Mouse (Mus musculus) frontal cortex, adult 2 months (tissue): ENCODE measurements around the gene Cst6. TPM values are rescaled to one million over a fixed set of nuclear protein-coding genes. Genes with fewer than 3 reads are reported as not detected.
A peak's percentile ranks its signal among the peaks of the same experiment; 100 is the strongest.
"Not testable (repeated sequence)": the region's sequence is repeated elsewhere in the genome, so short reads cannot be mapped to it uniquely, and the experiment has no call there.

Experiments used
- DNase-seq, 2 experiments: peaks; one replicate each; pipeline ENCODE4 v3.0.0; 2022; ENCODE audit warnings: low spot score in 1 of 2; ENCODE audit errors: extremely low spot score in 1 of 2
- polyA plus RNA-seq: library from polyadenylated mRNA; depleted of rRNA; stranded (reverse); fragments of >200 nt; gene quantifications from 2 replicates; pipeline ENCODE4 v1.2.3, GENCODE M21; 2012; rRNA removed

Gene Cst6
- polyA plus RNA-seq: 9.6 and 10.2 TPM in 2 replicates

DNA sequence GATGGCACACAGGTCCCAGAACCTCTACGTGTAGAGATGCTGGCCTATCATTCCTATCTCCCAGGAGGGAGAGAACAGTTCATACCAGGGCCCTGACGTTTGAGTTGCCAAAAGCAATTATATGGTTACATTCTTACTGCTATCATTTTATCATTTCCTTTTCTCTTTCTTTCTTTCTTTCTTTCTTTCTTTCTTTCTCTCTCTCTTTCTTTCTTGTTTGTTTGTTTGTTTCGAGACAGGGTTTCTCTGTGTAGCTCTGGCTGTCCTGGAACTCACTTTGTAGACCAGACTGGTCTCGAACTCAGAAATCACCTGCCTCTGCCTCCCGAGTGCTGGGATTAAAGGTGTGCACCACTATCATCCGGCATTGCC, at the start of gene Cst6:
Gene Cst6 (minus strand): TSS at position 73 of the 372 bp plus-strand sequence.
- DNase-seq: not testable (repeated sequence)

GRCm38 (mm10) chr19:5395371-5395770, 46.0 kb upstream of the Cst6 start:
- DNase-seq: no peak

GRCm38 (mm10) chr19:5394168-5394567, 44.8 kb upstream of the Cst6 start:
- no peak for DNase-seq

DNA sequence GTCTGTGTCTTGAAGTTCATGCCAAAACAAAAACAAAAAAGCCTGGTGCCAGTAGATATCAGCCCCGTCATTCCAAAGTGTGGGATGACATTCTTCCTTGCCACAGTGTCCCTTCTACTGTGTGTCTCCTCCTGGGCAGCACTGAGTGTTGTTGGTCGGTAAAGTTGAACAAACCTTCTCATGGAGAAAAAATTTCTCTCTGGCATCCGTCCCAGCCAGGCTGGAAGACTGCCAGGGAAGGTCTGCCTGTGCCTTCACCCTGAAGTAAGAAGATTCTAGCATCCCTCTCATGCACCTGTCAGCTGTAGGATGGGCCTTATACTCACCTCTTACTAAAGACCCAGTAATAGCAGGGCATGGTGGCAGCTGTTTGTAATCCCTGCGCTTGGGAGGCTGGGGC, 43.5 kb upstream of the Cst6 start:
- no peak for DNase-seq

- DNase-seq: no peak
Observed at GRCm38 (mm10) chr19:5390416-5390815, 41.0 kb upstream of the Cst6 start.

GRCm38 (mm10) chr19:5389647-5390046, 40.3 kb upstream of the Cst6 start:
- DNase-seq: no peak

- peak; percentile 95 to 97 for DNase-seq
Observed at GRCm38 (mm10) chr19:5388588-5389242, 39.3 kb upstream of the Cst6 start, which contains the start of gene Sart1. Gene Sart1 (minus strand): TSS chr19:5388703.

- DNase-seq: no peak
Observed at GRCm38 (mm10) chr19:5388011-5388441, 38.7 kb upstream of the Cst6 start.

GRCm38 (mm10) chr19:5384715-5385114, 35.3 kb upstream of the Cst6 start:
- DNase-seq: no peak

DNA sequence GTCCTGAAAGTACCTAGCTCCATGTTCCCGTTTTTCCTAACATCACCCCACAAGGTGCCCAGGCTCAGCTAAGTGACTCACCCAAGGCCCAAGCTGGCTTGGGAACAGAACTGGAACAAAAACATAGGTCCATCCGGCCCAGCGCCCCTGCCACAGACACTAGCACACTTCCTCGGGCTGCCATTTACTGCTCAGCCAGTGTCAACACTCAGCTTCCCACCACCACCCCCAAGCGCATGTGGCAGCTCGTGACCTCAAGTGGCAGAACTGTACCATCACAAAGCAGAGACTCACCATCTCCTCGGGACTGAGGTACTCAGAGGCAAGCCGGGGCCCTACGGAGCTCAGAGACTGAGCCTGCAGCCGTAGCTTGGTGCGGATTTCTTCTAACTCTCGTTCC, 34.0 kb upstream of the Cst6 start:
- DNase-seq: no peak

DNA sequence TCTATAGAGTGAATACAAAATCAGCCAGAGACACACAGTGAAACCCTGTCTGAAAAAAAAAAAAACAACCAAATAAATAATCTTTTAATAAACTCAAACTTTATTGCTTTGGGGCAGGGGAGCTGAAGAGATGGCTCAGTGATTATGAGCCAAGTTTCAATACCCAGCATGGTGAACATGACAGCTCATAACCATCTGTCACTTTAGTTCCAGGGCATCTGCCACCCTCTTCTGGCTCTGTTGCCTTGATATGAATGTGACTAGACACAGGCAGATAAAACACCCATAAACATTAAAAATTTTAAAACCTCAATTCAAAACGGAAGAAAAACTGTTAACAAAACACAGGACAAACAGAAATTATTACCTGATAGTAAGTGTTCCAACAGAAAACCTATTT, 28.1 kb upstream of the Cst6 start:
- no peak for DNase-seq

DNA sequence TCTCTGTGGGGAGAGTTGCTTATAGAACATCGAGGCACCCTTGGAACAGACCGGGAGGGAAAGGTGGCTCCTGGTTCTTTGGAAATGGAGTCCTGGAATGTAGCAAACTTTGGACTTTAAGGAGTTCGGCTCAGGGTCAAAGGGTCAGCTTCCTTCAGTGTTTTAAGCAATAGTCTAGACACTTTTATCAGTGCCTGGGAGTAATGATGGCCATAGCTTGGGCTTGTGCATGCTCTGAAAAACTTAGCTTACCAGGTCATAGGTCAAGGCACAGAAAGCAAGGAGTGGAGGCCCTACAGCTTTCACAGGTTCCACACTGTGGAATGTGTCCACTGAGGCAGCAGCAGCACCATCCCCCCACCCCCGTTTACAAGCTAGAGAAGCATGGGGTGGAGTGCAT, 25.4 kb upstream of the Cst6 start:
- DNase-seq: no peak

- DNase-seq: no peak
Observed at GRCm38 (mm10) chr19:5374177-5374576, 24.8 kb upstream of the Cst6 start.

- DNase-seq: no peak
Observed at GRCm38 (mm10) chr19:5372724-5373123, 23.4 kb upstream of the Cst6 start.

DNA sequence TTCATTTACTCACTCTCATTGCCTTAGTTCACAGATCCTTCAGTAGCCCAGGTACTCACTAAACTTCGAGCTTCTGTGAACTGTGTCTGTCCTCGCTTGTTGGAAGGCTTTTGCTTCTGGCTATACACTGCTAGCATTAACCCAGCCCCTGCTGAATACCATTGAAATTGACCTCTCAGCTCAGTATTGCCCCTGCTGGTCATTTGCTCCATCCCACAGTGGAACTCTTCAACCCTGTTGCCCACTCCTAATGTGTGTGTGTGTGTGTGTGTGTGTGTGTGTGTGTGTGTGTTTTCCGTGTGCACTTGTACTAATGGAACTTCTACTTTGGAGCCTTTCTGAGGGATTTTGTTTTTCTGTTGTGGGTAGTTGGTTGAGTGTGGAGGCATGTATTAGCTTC, 21.6 kb upstream of the Cst6 start:
- no peak for DNase-seq

DNA sequence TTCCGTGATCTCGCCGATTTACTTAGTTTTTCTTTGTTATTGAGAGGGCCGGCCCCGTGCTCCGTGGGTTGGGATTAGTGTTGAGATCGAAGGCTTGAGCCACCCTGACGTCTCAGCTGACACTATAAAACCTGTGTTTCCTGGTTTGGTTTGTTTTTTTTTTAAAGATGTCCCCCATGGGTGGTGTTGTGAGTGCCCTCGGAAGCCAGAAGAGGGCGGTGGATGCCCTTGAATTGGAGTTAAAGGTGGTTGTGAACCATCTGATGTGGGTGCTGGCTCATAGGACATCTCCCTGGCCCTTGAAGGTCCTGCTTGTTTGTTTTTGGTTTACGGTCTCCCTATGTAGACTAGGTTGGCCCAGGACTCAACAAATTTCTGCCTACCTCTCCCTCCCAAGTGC, 18.1 kb upstream of the Cst6 start:
- no peak for DNase-seq

GRCm38 (mm10) chr19:5367053-5367359, 17.6 kb upstream of the Cst6 start, which contains the start of gene Banf1:
Gene Banf1 (minus strand): TSS chr19:5367168.
- no peak for DNase-seq

GRCm38 (mm10) chr19:5366175-5367052, 17.0 kb upstream of the Cst6 start, which contains the start of gene Eif1ad:
Gene Eif1ad (plus strand): TSS chr19:5366741.
- peak; percentile 90 to 96 for DNase-seq

DNA sequence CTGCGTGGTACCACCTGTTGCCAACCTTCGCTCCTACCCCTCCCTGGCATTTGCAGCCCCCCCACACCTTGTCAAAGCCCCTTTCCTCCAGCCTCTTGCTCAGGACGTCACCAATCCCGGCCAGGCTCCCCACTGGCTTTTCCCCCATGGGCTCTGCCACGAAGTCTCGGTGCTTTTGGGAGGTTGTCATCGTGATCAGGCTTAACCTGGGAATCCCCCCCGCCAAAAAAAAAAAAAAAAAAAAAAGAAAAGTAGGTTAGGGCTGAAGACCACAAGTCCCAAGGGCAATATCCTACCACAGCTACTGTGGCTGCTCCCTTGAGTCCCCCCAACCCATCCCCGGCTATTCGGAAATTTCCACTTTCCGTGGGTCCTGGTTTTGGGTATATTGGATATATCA, 16.4 kb upstream of the Cst6 start:
- DNase-seq: no peak

- DNase-seq: no peak
Observed at GRCm38 (mm10) chr19:5364124-5364523, 14.8 kb upstream of the Cst6 start.

GRCm38 (mm10) chr19:5362186-5362585, 12.8 kb upstream of the Cst6 start:
- no peak for DNase-seq

GRCm38 (mm10) chr19:5356080-5356479, 6.7 kb upstream of the Cst6 start:
- DNase-seq: no peak
